Mouse (Mus musculus): Measurements from ENCODE around the gene Cacnb1.

The Cacnb1 gene

DNA sequence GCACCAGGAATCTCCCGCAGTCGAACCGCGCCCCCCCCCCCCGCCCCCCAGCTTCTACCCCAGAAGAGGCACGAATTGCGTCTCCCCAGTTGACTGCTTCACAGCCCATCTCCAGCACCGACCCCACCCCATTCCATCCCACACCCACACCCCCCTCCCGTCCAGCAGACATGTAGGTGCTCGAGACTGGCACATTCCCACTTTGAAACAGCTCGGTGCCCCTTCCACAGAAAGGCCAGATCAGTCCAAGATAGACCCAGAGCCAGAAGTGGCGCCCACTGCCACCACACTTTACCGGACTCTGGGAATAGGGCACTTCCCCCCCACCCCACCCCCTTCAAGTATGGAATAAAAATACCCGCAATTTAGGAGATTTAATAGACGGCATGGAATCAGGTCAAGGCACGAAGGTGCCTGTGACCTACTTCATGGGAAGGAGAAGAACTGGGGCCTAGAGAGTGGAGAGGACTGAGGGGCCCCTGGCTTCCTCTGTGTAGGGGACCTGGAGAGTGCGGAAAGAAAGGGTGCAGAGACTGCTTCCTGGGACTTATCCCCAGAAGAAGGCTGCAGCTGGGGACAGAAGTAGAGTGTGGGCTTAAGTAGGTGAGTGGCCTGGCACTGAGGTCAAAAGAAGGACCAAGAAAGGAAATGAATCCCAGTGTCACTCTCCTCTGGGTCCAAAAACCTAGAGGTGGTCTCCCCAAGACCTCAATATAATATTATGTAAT is 35.9 kb downstream of the Cacnb1 start:
- no peak for DNase-seq (ENCODE audit: low spot score in 2 of 2)

DNA sequence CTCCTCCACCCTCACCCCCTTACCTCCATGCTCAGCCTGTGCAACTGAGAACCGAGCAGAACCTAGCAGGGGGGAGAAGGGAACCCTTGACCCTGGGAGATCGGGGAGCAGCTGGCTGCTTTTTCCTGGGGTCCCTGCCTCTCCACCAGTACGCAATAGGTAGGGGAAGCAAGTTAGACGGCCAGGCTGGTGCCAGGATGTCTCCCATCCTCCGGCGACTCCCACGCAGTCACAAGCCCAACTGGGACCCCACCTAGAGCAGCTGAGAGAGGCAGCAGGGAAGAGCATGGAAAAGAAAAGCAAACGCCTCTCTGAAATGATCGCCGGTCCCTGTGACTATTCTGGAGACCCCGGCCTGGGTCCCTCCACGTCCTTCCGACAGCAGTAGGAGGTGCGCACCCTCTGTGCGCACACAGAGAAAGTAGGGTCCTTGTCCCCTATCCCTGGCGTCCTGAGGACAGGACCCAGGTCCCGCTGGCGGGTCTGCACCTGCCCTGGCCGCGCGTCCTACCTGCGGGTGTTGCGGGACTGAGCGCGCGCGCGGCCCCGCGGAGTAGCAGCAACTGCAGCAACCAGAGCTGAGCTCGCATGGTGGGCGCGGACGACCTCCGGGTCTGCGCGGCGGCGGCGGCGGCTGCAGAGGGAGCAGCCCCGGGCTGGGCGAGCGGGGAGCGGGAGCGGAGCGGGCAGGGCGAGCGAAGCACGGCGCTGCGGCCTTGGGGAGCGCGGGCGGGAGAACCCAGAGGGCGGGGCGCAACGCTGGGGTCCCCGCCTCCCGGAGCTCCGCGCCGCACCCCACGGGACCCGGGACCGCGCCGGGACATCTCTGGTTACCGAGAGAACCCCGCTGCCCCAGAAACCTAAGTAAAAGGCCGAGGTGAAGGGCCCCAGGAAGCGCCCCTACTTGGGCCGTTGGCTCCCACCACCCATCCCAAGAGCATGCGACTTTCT is 36.8 kb downstream of the Cacnb1 start, which contains the start of gene Plxdc1:
TSS of gene Plxdc1 (minus strand) at position 718 of the 951 bp plus-strand sequence.
- DNase-seq (ENCODE audit: low spot score in 2 of 2) = peak in 1 of 2 experiments; percentile 55

DNA sequence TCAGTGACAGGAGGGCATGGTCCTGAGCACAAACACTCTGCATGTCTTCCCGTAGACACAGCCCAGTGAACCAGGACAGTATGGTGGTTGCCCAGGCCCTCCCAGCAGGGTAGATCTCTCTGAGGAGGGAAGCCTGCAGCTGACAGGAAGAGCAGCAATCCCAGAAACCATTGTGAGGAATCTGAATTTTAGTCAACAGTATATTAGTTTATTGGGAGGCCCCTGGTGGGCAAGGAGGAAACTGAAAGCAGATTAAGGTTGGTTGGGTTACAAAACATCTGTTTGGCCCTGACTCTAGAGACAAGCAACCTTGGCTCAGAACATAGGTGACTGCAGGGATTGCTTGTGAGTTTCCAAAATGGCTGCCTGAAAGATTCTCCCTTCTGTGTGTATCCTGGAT is 38.9 kb downstream of the Cacnb1 start:
- DNase-seq (ENCODE audit: low spot score in 2 of 2) = no peak

DNA sequence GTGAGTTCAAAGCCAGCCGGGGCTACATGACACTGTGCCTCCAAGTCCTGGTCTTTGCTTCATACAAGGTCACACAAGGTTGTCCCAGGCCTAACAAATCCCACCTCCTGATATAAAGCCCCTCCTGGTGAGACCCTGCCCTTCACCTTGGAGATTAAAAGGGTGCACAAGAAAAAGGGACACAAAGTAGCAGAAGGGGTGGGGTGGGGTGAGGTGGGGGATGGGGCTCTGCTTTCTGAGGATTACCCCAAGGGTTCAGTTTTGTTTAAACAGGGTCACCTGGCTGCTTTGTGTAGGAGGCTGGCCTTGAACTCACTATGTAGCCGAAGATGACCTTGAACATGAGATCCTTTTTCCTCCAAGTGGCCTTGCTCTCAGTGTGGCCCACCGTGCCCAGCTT is 39.3 kb downstream of the Cacnb1 start:
- no peak for DNase-seq (ENCODE audit: low spot score in 2 of 2)

DNA sequence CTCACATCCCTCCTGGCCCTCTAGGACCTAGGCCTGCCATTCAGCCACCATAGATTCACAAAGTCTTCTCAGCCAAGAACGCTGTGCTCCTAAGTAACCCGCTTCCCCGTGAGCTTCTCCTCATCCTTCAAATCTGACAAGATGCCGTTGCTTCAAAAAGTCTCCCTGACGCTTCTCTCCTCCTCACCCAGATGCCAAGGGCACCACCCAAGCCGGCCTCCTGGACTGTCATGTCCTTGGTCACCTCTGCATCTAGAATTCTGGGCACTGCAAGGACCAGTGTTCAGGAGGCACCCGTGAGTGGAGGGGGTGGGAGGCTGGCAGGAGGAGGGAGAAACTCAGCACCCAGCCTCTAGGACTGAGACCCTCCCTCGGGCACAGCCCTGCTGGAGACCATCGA is 40.1 kb downstream of the Cacnb1 start:
- DNase-seq (ENCODE audit: low spot score in 2 of 2) = no peak

DNA sequence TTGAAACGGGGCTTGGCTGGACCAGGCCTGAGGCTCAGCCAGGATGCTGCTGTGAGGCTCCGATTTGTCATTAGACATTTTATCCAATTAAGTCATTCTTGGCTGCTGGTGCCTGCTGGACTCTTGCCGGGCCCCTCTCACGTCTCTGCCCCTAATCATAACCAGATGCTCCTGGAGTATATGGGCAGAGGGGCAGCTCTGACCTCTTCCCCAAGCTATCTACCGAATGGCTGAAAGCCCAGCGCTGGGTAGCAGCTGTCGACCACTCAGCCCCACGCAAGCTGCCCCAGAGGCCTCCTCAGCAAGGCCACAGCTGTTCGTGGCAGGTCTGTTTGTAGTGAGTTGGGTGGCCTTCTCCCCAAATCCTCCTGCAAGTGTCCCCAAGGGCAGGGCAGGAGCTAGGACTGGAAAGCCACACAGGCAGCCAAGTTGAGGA is 42.3 kb downstream of the Cacnb1 start:
- no peak for DNase-seq (ENCODE audit: low spot score in 2 of 2)

DNA sequence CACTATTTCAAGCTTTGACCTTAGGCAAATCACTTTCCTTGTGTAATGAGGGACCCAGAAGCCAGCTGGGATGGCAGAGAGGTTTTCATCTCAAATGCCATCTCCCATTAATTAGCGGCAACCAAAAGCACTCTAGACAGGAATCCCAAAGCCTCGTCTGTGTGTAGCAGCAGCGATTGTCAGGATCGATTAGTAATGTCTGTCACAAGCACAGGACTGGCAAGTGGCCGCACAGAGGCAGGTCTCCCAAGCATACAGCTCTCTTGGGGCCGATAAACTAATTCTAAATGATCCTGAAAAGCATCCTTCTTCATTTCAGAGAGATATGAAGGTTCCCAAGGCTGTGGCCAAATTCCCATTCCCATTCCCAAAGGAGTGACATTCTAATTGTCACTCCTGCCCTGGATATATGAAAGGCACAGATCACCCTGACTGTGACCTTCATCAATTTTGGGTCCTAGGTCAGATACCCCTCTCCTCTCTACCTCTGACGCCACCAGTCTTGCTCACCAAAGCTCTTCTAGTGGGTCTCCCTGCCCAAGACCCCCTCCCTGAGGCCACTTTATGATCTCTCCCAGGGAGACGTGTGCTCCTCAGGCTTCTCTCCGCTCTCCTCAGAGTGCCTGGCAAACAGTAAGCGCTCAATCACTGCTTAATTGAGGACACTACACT is 42.9 kb downstream of the Cacnb1 start:
- no peak for DNase-seq (ENCODE audit: low spot score in 2 of 2)

DNA sequence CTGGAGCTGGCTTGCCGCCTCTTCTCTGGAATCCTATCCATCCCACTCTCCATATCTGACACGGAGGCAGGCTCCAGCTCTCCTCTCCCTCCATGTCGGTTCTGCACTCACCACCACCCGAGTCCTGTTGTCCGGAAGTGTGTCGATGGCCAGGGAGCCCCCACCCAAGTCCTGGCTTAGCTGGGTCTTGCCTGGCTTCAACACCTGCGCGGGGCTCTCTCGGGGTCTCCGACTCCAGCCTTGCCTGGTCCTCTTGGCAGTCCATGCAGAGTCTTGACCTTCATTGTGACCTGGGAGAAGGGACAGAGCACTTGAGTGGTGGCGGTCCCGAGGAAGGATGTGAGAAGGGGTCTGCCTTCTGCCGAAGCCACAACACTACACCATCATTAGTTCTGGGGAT is 44.4 kb downstream of the Cacnb1 start:
- DNase-seq (ENCODE audit: low spot score in 2 of 2) = no peak

DNA sequence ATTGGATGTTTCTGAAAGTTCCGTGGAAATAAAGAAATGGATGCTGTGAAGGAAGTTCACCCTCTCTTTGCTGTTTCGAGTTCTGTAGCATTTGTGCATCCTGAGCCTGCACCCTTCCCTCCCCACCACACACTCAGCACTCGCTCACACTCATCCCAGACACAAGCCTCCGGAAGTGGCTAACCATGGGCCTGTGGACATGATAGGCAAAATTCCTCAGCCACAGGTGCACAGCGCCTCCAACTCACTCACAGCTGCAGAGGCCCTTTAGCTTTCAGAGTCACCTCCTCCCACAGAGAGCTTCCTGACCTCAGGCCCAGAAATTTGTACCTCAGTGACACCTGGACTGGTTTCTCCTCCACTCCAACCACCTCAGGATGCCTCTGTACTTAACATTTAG is 45.0 kb downstream of the Cacnb1 start:
- no peak for DNase-seq (ENCODE audit: low spot score in 2 of 2)

DNA sequence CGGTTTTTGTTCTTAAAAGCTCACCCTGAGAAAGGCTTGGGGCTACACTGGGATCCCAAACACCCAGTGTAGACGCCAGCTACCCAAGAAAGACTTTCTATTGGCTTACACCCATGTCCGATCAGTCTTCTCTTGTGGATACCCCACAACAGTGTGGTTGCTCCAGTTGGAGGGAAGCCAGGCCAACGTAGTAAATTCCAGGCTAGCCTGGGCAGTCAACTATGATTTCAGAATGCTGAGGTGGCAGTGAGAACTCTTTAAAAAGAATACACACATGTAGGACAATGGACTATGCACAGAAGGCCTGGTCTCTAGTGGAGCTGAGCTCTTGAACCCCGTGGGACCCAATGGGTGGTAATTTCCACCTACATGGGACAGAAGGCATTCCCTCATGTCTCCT is 48.1 kb downstream of the Cacnb1 start:
- DNase-seq (ENCODE audit: low spot score in 2 of 2) = no peak

DNA sequence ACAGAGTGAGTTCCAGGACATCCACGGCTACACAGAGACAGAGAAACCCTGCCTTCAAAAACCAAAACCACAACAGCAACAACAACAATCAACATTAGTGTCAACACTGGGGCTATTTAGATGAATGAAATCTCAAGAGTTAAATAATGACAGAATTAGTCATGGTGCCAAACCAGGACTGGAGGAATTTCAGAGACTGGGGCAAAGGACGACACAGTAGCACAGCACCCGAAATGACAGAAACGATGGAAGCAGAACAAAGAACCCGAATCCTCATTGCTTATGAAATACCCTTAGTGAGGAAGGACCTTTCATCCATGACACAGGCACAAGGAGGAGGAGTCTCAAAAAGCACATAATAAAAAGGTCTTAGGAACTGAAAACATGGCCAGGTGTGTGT is 48.7 kb downstream of the Cacnb1 start:
- DNase-seq (ENCODE audit: low spot score in 2 of 2) = no peak

DNA sequence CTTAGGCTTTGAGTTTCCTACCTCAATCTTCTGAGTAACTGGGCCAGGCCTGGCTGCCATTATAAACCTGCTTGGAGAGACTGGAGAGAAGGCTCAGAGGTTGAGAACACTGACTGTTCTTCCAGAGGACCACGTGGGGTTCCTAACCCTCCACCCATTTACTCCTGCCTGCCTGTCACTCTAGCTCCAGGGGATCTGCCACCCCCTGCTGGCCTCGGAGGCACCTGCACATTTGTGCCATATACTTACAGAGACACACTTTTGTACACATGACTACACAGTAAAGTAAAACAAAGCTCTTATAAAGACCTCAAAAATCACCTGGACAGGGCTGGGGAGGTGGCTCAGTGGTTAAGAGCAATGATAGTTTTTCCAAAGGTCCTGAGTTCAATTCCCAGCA is 50.4 kb downstream of the Cacnb1 start:
- no peak for DNase-seq (ENCODE audit: low spot score in 2 of 2)

DNA sequence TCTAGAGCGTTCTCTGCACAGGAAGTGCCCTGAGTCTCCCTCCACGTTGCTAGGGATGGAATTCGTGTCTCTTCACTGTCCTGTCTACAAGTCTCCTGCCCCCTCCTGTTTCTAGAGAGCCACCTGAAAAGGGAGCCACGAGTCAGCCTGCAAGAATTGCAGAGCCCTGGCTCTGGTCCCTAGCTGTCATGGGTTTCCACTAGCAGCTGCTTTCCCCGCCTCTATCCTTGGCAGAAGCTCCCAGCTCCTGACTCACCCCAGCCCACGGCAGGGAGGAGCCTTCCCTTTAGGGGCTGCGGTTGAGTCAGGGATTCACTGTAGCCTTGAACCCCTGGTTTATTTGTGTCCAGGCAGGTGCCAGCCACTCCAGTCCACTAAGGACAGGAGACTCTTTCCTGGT is 51.6 kb downstream of the Cacnb1 start:
- DNase-seq (ENCODE audit: low spot score in 2 of 2) = peak in 1 of 2 experiments; percentile 74

DNA sequence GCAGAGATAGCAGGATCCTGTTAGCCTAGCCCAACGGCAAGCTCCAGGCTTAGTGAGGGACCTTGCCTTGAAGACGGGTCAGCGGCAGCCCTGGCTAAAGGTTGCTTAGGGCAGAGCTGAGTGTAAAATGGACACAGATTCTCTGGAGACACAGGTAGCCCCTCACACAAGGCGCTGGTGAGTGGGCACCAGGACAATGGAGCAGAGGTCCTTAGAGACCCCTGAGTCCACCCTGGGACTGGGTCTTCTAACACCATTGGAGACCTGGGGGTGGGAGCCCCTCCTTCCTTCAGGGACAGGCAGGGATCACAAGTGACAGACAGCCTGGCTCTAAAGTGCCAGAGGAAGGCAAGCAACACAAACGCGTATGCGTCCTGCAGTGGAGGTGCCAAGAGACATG is 52.1 kb downstream of the Cacnb1 start:
- no peak for DNase-seq (ENCODE audit: low spot score in 2 of 2)

DNA sequence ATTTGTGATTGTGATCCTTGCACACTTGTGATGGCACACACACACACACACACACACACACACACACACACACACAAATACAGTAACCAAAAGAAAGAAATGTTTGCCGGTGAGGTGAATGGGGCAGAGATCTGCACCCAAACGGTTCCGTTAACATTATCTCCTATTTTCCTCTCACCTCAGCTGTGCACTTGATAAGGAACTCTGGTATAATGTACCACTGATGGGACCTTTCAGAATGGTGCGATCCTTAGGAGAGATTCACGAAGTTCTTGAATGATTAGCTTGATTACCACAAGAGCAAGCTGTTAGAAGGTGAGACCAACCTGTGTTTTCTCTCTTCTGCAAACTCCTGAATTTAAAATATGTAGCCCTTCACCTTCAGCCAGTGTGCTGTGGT is 54.4 kb downstream of the Cacnb1 start:
- DNase-seq (ENCODE audit: low spot score in 2 of 2) = no peak

DNA sequence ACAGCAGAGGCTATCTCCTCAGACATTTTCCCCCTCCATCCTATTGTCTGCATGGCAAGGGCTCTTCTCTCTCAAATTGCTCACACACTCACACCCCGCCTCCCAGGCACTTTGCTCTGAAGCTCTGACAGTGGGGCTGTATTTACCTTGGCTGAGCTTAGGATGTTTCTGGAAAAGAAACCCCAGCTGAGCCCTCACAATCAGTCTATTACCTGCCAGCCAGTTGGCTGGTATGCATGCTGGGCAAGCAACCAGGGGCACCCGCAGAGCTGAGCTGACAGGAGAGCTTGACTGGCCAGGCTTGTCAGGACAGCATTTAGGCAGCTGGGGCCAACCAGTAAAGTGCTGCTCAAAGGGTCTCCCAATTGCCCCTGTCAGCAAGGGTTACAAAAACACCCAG is 55.7 kb downstream of the Cacnb1 start:
- DNase-seq (ENCODE audit: low spot score in 2 of 2) = no peak

DNA sequence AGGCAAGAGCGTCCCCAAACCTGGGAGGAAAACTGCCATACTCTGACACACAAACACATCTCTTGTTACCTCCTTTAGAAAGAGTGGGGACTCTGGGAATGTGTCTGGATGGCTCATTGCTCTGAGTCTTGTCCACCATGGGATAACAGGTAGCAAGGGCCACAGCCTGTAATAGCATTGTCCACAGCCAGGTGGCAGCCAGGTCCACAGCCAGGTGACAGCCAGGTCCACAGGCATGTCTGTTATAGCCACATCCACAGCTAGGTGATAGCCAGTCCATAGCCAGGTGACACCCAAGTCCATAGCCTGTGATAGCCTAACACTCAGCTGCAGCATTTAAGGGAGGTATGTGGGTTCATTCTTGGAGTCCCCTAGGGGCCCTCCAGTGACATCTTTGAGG is 61.9 kb downstream of the Cacnb1 start:
- peak in 1 of 2 experiments; percentile 23 for DNase-seq (ENCODE audit: low spot score in 2 of 2)

DNA sequence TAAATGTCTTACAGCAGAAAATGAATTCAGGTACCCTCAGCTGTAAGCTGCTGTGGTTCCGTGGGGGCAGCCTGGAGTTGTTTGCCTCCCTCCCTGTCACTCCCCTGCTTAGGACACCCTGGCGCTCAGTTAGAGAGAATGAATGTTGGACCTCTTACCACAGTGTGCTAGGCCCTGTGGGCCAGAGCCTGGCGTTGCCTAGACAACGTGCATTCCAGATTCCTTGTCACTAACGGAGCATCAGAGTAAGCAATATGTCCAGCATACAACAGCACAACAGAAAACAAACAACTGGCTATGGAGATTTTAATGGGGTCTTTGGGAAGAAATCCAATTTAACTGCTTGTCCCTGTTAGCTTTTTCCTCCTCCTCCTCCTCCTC is 63.5 kb downstream of the Cacnb1 start:
- DNase-seq (ENCODE audit: low spot score in 2 of 2) = no peak

DNA sequence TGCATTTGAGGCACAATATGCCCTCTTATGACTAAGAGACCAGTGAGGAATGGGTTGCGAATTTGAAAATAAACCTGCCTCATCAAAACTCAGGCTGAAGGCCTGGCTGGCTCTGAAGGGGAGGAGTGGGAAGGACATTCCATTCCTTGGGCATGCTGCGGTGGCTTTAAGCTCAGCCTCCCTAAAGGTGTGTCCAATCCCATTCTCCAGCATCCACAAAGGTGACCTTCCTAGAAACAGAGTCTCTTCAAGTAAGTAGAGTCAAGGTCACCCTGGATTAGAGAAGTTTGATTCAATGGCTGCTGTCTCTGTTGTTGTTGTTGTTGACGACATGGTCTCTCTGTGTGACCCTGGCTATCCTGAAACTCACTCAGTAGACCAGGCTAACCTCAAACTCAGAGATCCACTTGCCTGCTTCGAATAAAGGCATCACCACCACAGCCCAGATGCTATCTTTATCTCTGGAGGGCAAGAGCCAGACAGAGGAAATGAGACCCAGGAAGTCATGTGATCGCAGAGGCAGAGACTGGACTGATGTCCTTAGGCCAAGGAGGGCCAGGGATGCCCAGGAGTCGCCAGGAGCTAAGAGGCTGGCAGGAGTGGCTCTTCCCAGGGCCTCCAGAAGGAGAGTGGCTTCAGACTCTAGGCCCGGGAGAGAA is 64.1 kb downstream of the Cacnb1 start:
- DNase-seq (ENCODE audit: low spot score in 2 of 2) = no peak

DNA sequence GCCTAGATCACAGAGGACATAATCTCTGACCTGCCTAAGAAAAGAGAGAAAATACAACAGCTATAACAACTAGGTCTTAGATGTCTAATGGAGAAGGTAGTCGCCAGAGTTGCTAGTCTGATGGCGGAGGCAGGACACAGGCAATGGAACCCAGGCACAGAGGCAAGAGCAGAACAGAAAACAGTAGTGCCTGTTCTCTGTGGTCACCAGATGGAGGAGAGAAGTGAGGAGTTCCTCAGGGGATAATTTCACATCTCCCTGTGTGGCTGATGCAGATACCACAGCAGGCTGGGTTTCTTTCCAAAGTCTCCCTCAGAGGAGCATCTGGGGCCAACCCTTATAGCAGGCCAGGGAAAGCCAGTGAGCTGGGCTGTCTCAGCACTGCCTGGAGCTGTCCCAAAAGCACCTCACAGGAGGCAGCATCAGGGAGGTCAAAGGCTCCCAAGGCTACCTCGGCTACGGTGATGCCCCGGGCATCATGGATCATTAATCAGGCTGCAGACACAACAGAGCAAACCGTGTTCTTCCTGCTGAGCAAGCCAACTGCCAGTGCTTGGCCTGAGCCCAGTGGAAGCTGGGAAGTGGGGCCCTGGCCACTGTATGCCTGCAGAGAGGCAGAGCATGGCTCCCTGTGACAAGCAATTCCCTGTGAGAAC is 65.8 kb downstream of the Cacnb1 start:
- DNase-seq (ENCODE audit: low spot score in 2 of 2) = no peak

DNA sequence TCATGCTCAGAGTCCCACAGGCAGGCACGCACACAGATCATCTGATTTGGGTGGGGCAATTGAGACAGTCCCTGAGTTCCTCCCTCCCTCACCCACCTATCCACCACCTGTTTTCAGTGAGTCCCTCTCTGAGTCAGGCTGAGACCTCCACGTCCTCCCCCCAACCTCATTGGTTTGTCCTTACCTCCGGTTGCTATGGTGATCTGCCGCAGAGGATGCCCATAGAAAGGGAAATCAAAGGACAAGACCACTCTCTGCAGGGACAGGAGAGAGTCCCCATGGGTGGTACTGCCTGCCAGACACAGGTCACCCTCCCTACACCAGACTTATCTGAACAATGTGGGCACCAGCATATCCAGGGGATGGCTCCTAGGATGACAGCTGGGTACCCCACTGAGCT is 66.9 kb downstream of the Cacnb1 start:
- DNase-seq (ENCODE audit: low spot score in 2 of 2) = no peak
